Mouse (Mus musculus): ENCODE results near the gene Ubd. TPM values are rescaled to one million over a fixed set of nuclear protein-coding genes. Genes with fewer than 3 reads are reported as not detected.

Ubd gene
- polyA plus RNA-seq (2014; fragmentation: Illumina TruSeq; extraction: RNeasy Lipid Tissue Mini Kit (QIAGEN cat#74804); ENCODE audit: insufficient read depth, low read depth, low replicate concordance): 0.45 TPM

GRCm38 (mm10) chr17:37193656-37194055, at the start of gene Ubd:
TSS of gene Ubd (plus strand) at chr17:37193892.

GRCm38 (mm10) chr17:37161394-37161793, 32.3 kb upstream of the Ubd start, which contains the start of gene Olfr93:
TSS of gene Olfr93 (minus strand) at chr17:37161494.

GRCm38 (mm10) chr17:37200894-37201293, 7.2 kb downstream of the Ubd start, which contains the start of gene Olfr94:
TSS of gene Olfr94 (minus strand) at chr17:37200994.

GRCm38 (mm10) chr17:37213018-37213417, 19.3 kb downstream of the Ubd start, which contains the start of gene Olfr95:
TSS of gene Olfr95 (minus strand) at chr17:37213118.

GRCm38 (mm10) chr17:37219846-37220245, 26.2 kb downstream of the Ubd start, which contains the start of gene Olfr96:
TSS of gene Olfr96 (plus strand) at chr17:37220146.

GRCm38 (mm10) chr17:37237230-37237629, 43.5 kb downstream of the Ubd start, which contains the start of gene Olfr97:
TSS of gene Olfr97 (minus strand) at chr17:37237330.

Other genes starting within 250 kb of the Ubd start
- gene Ppp1r11, start 242.2 kb upstream of the Ubd start, polyA plus RNA-seq (2014; fragmentation: Illumina TruSeq; extraction: RNeasy Lipid Tissue Mini Kit (QIAGEN cat#74804); ENCODE audit: insufficient read depth, low read depth, low replicate concordance): 112 TPM
- 84.8 TPM for gene Znrd1, start 235.3 kb upstream of the Ubd start, polyA plus RNA-seq (2014; fragmentation: Illumina TruSeq; extraction: RNeasy Lipid Tissue Mini Kit (QIAGEN cat#74804); ENCODE audit: insufficient read depth, low read depth, low replicate concordance)
- gene Znrd1as, start 235.3 kb upstream of the Ubd start, polyA plus RNA-seq (2014; fragmentation: Illumina TruSeq; extraction: RNeasy Lipid Tissue Mini Kit (QIAGEN cat#74804); ENCODE audit: insufficient read depth, low read depth, low replicate concordance): 9.5 TPM
- gene 2410137M14Rik, start 212.7 kb upstream of the Ubd start, polyA plus RNA-seq (2014; fragmentation: Illumina TruSeq; extraction: RNeasy Lipid Tissue Mini Kit (QIAGEN cat#74804); ENCODE audit: insufficient read depth, low read depth, low replicate concordance): not detected
- 0.42 TPM for gene H2-M5, start 204.4 kb upstream of the Ubd start, polyA plus RNA-seq (2014; fragmentation: Illumina TruSeq; extraction: RNeasy Lipid Tissue Mini Kit (QIAGEN cat#74804); ENCODE audit: insufficient read depth, low read depth, low replicate concordance)
- gene Zfp57, start 192.7 kb upstream of the Ubd start, polyA plus RNA-seq (2014; fragmentation: Illumina TruSeq; extraction: RNeasy Lipid Tissue Mini Kit (QIAGEN cat#74804); ENCODE audit: insufficient read depth, low read depth, low replicate concordance): 7.6 TPM
- not detected for gene Mog, start 170.5 kb upstream of the Ubd start, polyA plus RNA-seq (2014; fragmentation: Illumina TruSeq; extraction: RNeasy Lipid Tissue Mini Kit (QIAGEN cat#74804); ENCODE audit: insufficient read depth, low read depth, low replicate concordance)
- gene Gabbr1, start 147.9 kb upstream of the Ubd start, polyA plus RNA-seq (2014; fragmentation: Illumina TruSeq; extraction: RNeasy Lipid Tissue Mini Kit (QIAGEN cat#74804); ENCODE audit: insufficient read depth, low read depth, low replicate concordance): 13.0 TPM
- not detected for gene Olfr90, start 105.4 kb upstream of the Ubd start, polyA plus RNA-seq (2014; fragmentation: Illumina TruSeq; extraction: RNeasy Lipid Tissue Mini Kit (QIAGEN cat#74804); ENCODE audit: insufficient read depth, low read depth, low replicate concordance)
- gene Olfr91, start 95.6 kb upstream of the Ubd start, polyA plus RNA-seq (2014; fragmentation: Illumina TruSeq; extraction: RNeasy Lipid Tissue Mini Kit (QIAGEN cat#74804); ENCODE audit: insufficient read depth, low read depth, low replicate concordance): not detected
- not detected for gene Olfr92, start 73.8 kb upstream of the Ubd start, polyA plus RNA-seq (2014; fragmentation: Illumina TruSeq; extraction: RNeasy Lipid Tissue Mini Kit (QIAGEN cat#74804); ENCODE audit: insufficient read depth, low read depth, low replicate concordance)
- gene Olfr93, start 32.4 kb upstream of the Ubd start, polyA plus RNA-seq (2014; fragmentation: Illumina TruSeq; extraction: RNeasy Lipid Tissue Mini Kit (QIAGEN cat#74804); ENCODE audit: insufficient read depth, low read depth, low replicate concordance): not detected
- not detected for gene Olfr94, start 7.1 kb downstream of the Ubd start, polyA plus RNA-seq (2014; fragmentation: Illumina TruSeq; extraction: RNeasy Lipid Tissue Mini Kit (QIAGEN cat#74804); ENCODE audit: insufficient read depth, low read depth, low replicate concordance)
- not detected for gene Olfr95, start 19.2 kb downstream of the Ubd start, polyA plus RNA-seq (2014; fragmentation: Illumina TruSeq; extraction: RNeasy Lipid Tissue Mini Kit (QIAGEN cat#74804); ENCODE audit: insufficient read depth, low read depth, low replicate concordance)
- gene Olfr96, start 26.3 kb downstream of the Ubd start, polyA plus RNA-seq (2014; fragmentation: Illumina TruSeq; extraction: RNeasy Lipid Tissue Mini Kit (QIAGEN cat#74804); ENCODE audit: insufficient read depth, low read depth, low replicate concordance): not detected
- gene Olfr97, start 43.4 kb downstream of the Ubd start, polyA plus RNA-seq (2014; fragmentation: Illumina TruSeq; extraction: RNeasy Lipid Tissue Mini Kit (QIAGEN cat#74804); ENCODE audit: insufficient read depth, low read depth, low replicate concordance): not detected
- gene Olfr98, start 69.9 kb downstream of the Ubd start, polyA plus RNA-seq (2014; fragmentation: Illumina TruSeq; extraction: RNeasy Lipid Tissue Mini Kit (QIAGEN cat#74804); ENCODE audit: insufficient read depth, low read depth, low replicate concordance): not detected
- 21.8 TPM for gene H2-M3, start 76.3 kb downstream of the Ubd start, polyA plus RNA-seq (2014; fragmentation: Illumina TruSeq; extraction: RNeasy Lipid Tissue Mini Kit (QIAGEN cat#74804); ENCODE audit: insufficient read depth, low read depth, low replicate concordance)
- gene Olfr99, start 89.6 kb downstream of the Ubd start, polyA plus RNA-seq (2014; fragmentation: Illumina TruSeq; extraction: RNeasy Lipid Tissue Mini Kit (QIAGEN cat#74804); ENCODE audit: insufficient read depth, low read depth, low replicate concordance): not detected
- not detected for gene Olfr101, start 110.4 kb downstream of the Ubd start, polyA plus RNA-seq (2014; fragmentation: Illumina TruSeq; extraction: RNeasy Lipid Tissue Mini Kit (QIAGEN cat#74804); ENCODE audit: insufficient read depth, low read depth, low replicate concordance)
- not detected for gene Olfr102, start 123.2 kb downstream of the Ubd start, polyA plus RNA-seq (2014; fragmentation: Illumina TruSeq; extraction: RNeasy Lipid Tissue Mini Kit (QIAGEN cat#74804); ENCODE audit: insufficient read depth, low read depth, low replicate concordance)
- gene Olfr103, start 145.8 kb downstream of the Ubd start, polyA plus RNA-seq (2014; fragmentation: Illumina TruSeq; extraction: RNeasy Lipid Tissue Mini Kit (QIAGEN cat#74804); ENCODE audit: insufficient read depth, low read depth, low replicate concordance): not detected
- gene Olfr104-ps, start 165.7 kb downstream of the Ubd start, polyA plus RNA-seq (2014; fragmentation: Illumina TruSeq; extraction: RNeasy Lipid Tissue Mini Kit (QIAGEN cat#74804); ENCODE audit: insufficient read depth, low read depth, low replicate concordance): not detected
- not detected for gene Olfr105-ps, start 185.1 kb downstream of the Ubd start, polyA plus RNA-seq (2014; fragmentation: Illumina TruSeq; extraction: RNeasy Lipid Tissue Mini Kit (QIAGEN cat#74804); ENCODE audit: insufficient read depth, low read depth, low replicate concordance)
- gene Olfr106-ps, start 196.5 kb downstream of the Ubd start, polyA plus RNA-seq (2014; fragmentation: Illumina TruSeq; extraction: RNeasy Lipid Tissue Mini Kit (QIAGEN cat#74804); ENCODE audit: insufficient read depth, low read depth, low replicate concordance): not detected
- not detected for gene Olfr107, start 205.3 kb downstream of the Ubd start, polyA plus RNA-seq (2014; fragmentation: Illumina TruSeq; extraction: RNeasy Lipid Tissue Mini Kit (QIAGEN cat#74804); ENCODE audit: insufficient read depth, low read depth, low replicate concordance)